Mouse (Mus musculus) right cerebral cortex, postnatal 14 days (tissue): ENCODE data around the gene Rora.

Experiments
- DNase-seq: peaks from one replicate; pipeline ENCODE4 v3.0.0; 2022

The Rora gene

GRCm38 (mm10) chr9:68892859-68893258, 239.3 kb downstream of the Rora start:
- DNase-seq = no peak

- no peak for DNase-seq
Measured at GRCm38 (mm10) chr9:68898286-68898685, 244.7 kb downstream of the Rora start.

DNA sequence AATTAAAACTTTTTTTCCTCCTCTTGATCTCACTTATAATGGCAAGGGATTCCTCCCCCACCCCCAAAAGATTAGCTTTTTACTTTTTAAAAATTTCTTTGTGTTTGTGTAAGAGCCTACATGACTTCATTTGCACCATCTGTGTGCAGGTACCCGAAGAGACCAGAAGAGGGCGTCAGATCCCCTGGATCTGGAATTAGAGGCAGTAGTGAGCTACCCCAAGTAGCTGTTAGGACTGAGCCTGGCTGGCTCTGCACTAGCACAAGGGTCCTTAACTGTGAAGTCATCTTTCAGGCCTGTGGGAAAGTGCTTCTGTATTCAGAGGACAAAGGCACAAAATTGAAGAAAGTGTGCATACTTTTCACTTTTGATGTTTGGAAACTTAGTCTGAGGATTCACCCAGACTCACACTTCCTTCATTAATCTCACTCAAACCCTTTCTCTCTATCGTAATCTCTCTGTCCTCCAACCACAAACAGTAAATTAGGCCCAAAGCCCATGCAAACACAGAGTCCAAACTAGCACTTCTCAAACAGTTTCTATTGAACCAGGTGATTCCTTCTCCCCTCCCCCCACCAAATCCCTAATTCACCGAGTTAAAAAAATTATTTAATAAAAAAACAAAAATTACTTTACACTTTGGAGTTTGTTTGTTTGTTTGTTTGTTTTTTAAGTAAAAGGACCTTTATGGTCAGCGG, 246.1 kb downstream of the Rora start:
- DNase-seq = no peak

- no peak for DNase-seq
Measured at GRCm38 (mm10) chr9:68906361-68906883, 252.8 kb downstream of the Rora start.

- peak; percentile 22 for DNase-seq
Measured at GRCm38 (mm10) chr9:68912483-68913151, 259.0 kb downstream of the Rora start.

- no peak for DNase-seq
Measured at GRCm38 (mm10) chr9:68913191-68913697, 259.7 kb downstream of the Rora start.

DNA sequence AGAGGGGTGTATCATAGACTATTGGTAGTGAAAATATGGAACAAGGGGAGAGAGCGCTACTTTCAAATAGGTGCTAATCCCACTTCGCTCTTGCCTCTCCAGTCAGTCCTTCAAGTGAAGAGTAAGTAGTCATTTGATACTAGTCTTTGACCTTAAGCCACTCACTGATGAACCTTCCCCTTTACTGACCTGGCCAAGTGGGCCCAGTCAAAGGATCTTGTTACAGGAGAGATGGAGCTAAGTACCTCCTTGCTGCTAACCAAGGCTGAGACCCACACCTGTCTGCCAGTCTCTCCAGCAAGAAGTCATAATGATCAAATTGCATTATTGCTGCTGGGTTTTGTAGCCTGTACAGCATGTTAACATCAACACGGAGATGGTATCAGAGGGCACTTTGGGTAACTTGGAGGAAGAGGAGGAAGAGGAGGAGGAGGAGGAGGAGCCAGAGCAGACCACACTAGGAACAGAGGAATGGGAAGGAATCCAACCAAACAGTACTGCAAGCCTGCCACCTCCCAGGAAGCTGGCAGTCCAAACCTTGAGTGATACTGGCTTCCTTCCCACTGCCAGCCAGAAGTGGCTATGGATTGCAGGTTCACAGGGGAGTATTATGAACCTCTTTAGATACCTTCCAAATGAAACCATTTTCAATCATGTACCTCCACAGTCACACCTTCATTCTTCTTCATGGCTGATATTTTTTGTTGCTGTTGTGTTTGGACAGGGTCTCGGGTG, 261.1 kb downstream of the Rora start:
- no peak for DNase-seq

DNA sequence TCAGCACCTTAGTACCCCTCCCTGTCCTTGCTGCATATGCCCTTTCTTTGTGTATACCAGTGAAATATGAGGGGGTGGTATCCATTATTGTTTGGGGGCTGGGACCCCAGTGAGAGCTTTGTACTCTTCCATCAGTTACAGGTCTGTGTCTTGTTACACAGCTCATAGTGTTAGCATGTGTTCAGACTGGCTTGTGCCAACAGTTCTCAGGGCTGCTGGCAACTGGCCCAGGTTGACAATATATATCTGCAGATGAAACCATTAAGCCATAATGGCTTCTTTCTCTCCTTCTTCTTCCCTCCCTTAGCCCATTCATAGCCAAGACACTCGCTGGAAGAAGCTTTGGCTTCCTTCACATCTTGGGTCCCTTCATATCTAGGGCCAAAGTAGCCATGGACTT, 263.2 kb downstream of the Rora start:
- peak; percentile 16 for DNase-seq

GRCm38 (mm10) chr9:68923128-68923601, 269.6 kb downstream of the Rora start:
- peak; percentile 46 for DNase-seq

- peak; percentile 33 for DNase-seq
Measured at GRCm38 (mm10) chr9:68926406-68926805, 272.8 kb downstream of the Rora start.

DNA sequence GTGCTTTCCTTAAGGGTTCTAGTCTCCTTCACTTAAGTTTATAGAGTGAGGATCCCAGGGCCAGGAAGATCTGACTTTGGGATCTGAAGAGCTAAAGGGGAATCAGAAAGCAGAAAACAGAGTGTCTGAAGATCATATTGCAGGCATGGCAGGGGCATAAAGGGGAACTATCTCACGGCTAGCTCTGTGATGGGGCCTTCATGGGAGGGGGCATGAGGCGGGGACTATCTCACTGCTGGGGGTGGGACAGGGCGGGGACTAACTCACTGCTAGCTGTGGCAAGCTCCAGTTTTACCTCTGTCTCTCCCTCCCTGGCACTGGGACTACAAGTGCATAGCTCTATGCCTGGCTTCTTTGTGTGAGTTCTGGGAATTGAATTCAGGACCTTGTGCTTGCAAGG, 279.6 kb downstream of the Rora start:
- DNase-seq = no peak

DNA sequence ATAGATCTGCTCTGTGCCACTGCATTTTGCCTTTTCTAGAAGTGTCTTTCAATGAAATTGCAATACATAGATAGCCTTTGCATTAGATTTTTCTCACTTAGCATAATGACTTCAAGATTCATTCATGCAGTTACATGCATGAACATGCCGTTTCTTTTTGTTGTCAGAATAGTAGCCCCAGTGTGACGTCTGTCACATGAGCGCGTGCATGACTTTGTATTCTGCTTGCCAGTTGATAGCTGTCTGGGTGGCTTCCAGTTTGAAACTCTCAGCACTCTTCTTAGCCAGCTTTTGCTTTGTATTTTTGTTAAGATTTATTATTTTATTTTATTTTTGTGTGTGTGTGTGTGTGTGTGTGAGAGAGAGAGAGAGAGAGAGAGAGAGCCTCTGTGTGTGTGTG, 280.7 kb downstream of the Rora start:
- DNase-seq = no peak

DNA sequence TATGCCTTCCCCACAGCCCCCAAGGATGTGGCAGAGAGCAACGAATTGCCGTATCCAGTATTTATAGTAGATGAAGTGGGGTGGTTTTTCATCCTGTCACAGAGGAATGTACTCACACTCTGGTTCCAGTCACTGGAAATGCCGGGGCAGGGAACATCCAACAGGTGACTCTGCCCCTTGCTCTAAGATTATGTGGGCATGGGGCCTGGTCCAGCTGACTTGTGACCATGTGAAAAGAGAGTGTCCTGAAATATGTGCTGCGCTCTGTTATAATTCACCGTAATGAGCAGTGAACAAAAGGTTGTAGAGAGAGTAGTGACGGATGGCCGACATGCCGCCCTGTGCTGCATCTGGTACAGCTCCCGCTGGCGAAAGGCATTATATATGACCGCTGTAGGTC, 282.0 kb downstream of the Rora start:
- DNase-seq = no peak

DNA sequence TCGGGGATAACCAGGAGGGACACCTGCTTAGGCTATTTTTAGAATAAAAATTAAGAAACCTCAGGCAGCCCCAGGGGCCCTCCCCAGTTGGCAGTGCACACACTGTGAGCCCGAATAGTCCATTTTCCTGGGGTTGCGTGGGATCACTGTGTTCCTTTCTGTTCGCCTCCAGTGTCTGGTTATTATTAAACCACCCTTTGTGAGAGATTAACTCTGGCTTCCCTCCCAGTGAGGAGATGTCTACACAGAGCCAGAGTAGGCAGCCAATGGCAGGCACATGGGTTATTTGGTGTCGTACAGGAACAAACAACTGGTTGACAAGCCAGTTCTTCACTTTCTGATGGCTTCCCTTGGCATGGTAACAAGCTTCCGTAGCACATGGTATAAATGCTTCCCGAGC, 287.5 kb downstream of the Rora start:
- DNase-seq = no peak

DNA sequence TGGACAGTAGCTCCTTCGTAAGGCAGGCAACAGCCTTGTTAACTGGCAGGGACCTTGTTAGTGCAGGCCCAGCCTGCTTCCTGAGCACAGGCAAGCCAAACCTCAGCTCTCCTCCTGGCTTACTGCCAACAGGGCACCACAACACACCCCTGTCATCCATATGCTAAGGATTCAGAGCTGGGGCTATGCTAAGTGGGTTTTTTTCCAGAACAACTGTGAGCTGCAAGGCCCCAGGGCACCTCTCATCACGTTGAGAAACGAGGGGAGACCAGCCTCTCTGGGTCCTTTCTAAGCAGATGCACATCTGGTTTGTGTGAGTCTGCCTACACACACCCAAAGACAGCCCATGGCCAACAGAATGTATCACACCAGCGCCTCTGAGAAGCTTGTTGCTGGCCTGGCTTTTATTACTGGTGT, 289.0 kb downstream of the Rora start:
- DNase-seq = no peak

DNA sequence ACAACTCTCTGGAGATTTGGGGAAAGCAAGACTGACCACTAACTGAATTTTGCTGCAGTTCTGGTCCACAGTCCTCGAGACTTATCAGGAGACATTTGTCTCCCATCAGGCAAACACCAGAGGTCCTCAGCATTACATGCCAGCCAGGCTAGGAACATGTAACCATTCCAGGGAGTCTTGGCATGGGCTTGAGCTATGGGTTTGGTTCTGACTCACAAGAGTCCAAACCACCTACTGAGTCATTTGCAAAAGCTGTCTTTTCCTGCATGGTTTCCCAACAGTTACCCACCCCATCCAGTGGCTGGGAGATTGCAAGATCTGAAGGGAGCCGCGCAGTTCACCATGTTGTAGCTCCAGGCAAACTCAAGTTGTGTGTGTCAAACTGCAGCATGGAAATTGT, 290.4 kb downstream of the Rora start:
- no peak for DNase-seq

DNA sequence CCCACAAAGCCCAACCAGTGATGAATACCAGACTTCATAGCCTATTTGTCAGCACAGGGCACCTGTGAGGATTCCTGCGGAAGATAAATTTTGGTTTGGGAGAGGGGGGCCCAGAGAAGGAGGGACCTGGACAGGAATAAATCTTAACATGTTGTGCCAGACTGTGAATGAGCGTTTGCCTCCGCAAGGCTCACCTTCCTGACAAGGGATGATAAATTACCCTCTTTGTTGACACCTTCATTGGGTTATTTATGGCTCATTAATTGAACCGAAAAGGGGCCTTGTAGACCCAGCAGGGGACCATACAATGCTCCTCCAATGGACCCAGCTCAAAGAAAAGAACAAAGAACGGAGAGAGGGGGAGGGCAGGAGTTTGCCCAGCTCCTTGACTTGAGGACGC, 294.1 kb downstream of the Rora start:
- no peak for DNase-seq

GRCm38 (mm10) chr9:68948141-68948540, 294.6 kb downstream of the Rora start:
- DNase-seq = no peak

DNA sequence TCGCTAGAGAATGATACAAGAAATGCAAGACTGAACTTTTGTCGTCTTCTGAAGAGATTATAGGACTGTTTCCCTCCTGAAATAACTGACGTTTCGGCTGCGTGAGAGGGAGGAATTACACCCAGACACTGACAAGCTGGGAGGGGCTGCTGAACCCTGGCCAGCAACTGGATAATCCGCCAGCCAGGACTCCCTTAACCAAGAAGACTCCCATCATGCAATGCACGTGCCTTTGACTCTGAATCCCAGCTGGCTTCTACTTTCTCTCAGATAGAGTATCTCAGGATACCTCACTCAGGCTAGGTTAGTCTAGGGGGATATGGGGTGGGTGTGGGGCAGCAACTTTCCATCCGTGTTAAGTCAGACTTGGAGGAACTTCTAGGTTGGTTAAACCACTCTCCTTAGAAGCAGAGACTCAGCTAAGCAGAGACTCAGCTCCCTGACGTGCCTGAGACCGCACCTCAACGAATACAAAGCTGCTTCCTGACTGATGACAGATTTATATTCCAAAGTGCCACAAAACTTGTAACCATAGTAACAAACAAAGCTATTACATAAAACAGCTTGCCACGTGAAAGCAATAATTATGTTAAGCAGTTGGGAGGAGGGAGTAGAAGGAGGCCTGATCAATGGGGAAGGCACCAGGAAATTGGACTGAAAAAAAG, 302.8 kb downstream of the Rora start:
- DNase-seq = no peak

GRCm38 (mm10) chr9:68956938-68957573, 303.5 kb downstream of the Rora start:
- peak; percentile 50 for DNase-seq

GRCm38 (mm10) chr9:68957793-68958192, 304.2 kb downstream of the Rora start:
- no peak for DNase-seq

- no peak for DNase-seq
Measured at GRCm38 (mm10) chr9:68958919-68959318, 305.3 kb downstream of the Rora start.
